Mouse (Mus musculus): Measurements from ENCODE around the gene Eif2ak4.

The Eif2ak4 gene

GRCm38 (mm10) chr2:118388341-118389335 is at the start of gene Eif2ak4:
Gene Eif2ak4, plus strand, starts transcription at chr2:118388618.
- peak; percentile 99 for DNase-seq (ENCODE audit: low read depth)

DNA sequence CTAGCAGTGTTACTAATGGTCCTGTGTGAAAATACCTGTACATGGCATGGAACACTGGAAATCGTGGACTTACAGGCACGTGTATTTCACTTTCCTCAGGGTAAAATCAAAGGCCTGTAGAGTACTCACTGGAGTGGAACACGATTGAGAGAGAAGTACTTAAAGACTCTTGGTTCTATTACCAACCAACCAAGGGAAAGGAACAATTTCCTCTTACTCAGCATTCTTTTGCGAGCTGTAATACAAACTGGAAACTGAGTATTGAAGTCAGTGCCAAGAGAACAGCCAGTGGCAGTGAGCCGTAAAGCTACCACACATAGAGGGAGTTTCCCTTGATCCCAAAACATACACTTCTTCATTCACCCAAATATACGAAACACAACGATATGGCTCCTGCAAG is 47.1 kb upstream of the Eif2ak4 start:
- DNase-seq (ENCODE audit: low read depth), result no peak

DNA sequence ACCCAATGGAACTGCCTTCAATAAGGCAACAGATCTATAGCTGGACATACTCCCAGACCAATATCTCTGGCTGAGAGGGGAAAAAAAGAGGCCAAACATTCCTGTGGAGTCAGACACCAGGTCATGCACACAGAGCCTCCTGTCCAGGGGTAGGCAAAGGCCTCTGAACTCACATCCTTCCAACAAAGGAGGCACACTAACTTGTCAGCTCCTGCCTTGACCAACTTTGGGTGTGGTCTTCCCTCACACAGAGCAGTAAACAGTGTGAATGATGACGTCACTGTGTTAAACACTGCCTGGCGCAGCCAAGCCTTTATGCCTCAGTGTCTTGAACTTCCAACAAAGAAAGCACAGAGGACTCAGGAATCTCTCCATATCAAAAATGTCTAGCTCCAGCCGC is 44.5 kb upstream of the Eif2ak4 start:
- DNase-seq (ENCODE audit: low read depth), result no peak

DNA sequence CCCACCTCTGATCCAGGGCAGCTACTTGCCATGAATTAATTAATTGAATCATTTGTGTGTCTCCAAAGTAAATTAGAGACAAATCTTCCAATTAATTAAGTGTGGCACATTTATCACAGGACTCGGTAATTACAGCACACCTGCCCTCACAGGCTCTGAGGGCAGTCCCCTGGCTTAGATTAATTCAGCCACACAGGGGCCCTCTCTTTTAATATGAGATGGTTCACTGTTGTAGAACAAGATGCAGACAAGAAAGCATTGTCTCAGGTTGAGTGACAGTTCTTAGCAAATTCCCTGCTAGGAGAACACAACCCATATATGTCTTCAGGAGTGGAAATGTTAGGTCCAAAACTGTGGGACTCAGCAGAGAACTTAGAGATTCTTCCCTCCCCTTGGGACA is 42.9 kb upstream of the Eif2ak4 start:
- DNase-seq (ENCODE audit: low read depth), result no peak

DNA sequence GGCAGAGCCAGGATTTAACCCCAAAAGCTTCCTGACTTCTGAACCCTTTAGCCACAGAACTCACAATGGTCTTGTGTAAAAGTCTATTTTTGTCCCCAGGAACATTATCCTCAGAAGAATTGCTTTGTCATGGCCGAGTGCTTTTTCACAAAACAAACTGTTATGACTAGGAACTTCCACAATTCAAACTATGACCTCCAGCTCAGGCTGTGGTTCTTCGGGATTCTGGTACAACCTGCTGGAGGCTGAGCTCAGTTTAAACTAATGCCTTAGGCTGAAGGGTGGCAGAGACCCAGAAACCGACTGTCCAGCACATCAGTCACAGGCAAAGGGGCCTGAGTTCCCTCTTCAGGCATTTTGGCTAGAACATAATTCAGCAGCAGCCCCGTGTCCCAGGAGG is 34.9 kb upstream of the Eif2ak4 start:
- DNase-seq (ENCODE audit: low read depth), result no peak

GRCm38 (mm10) chr2:118353916-118354403 is 34.5 kb upstream of the Eif2ak4 start:
- DNase-seq (ENCODE audit: low read depth), result no peak

- no peak for DNase-seq (ENCODE audit: low read depth)
Measured at GRCm38 (mm10) chr2:118355138-118355719, 33.2 kb upstream of the Eif2ak4 start.

- DNase-seq (ENCODE audit: low read depth), result no peak
Measured at GRCm38 (mm10) chr2:118371841-118372240, 16.6 kb upstream of the Eif2ak4 start.

DNA sequence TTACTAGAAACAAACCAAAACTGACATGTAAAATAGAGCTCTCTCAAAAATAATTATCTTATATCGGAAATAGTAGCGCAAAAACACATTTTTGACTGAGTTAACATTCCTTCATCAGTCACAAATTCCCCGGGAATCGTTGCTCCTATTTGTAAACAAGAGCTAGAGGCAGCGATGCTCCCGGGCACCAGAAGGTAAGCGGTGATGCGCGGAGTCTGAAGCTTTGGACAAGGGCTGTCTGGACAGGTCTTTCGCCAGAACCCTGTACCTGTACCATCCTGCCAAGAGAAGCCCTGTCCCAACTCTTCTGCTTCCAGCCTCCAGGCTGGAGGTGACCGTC is 15.9 kb upstream of the Eif2ak4 start:
- DNase-seq (ENCODE audit: low read depth), result no peak

DNA sequence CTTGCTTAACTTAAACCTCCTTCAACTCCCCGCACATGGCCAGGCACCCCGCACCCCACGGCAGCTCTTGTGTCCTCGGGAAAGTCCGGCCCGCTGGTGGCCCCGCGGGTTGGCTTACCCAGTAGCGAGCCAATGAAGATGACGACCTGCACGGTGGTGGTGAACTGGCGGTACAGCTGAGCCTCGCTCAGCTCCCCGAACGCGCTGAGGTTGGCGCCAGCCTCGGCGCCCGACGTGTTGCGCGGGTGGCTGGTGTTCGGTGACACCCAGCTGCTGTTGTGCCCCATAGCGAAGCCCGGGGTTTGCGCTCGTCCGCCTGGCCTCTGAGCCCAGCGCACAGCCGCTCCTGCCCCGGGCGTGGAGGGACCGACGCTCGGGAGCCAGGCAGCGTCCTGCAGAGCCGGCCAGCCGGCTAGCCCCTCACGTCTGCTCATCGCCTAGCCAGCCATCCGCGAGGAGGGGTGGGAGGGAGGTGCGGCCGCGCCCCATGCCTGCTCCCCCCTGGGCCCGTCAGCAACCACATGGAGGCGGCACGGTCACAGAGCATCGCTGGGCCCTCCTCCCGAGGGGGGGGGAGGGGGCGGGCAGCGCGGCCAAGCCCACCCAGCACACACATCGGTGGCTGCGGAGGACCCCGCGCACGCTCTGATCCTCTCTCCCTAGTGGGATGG is 15.4 kb upstream of the Eif2ak4 start, which contains the start of gene Gpr176:
TSS of gene Gpr176 (minus strand) at position 519 of the 671 bp plus-strand sequence.
- DNase-seq (ENCODE audit: low read depth), result no peak

GRCm38 (mm10) chr2:118373572-118374279 is 14.7 kb upstream of the Eif2ak4 start:
- DNase-seq (ENCODE audit: low read depth), result no peak

GRCm38 (mm10) chr2:118375522-118375921 is 12.9 kb upstream of the Eif2ak4 start:
- DNase-seq (ENCODE audit: low read depth), result no peak

DNA sequence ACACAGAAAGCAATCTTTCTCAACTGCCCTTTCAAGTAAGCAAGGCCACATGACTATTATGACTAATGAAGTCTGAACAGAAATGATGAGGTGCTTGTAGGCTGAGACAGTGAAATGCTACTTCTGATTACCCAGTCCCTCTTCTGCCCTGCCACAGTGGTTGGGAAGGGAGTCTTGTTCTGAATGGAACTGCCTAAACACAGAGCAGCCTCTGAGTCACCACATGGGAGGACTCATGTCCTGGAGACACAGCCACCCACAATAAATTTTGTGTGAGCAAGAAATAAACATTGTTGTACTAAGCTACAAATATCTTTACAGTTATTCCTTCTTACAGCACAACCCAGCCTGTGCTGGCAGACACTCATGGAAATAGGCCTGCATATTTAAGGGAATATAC is 12.5 kb upstream of the Eif2ak4 start:
- DNase-seq (ENCODE audit: low read depth), result no peak

- no peak for DNase-seq (ENCODE audit: low read depth)
Measured at GRCm38 (mm10) chr2:118379756-118380155, 8.7 kb upstream of the Eif2ak4 start.

DNA sequence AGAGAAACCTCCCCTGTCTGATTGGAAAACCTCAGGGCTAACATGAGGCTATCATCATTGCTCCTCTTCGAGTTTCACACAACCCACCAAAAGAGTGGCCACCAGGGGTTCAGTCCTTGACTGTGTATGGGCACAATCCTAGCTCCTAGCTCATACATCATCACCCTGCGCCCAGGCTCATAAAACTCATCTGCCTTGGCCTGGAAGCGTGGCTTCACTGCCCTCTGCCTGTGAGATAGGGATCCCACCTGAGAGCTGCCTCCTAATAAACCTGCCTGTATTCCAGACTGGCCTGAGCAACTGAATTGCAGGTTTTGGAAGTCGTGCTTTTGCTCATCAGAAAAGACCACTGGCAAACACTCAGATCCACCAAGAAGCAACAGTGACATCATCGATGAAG is 5.0 kb upstream of the Eif2ak4 start:
- DNase-seq (ENCODE audit: low read depth), result no peak

DNA sequence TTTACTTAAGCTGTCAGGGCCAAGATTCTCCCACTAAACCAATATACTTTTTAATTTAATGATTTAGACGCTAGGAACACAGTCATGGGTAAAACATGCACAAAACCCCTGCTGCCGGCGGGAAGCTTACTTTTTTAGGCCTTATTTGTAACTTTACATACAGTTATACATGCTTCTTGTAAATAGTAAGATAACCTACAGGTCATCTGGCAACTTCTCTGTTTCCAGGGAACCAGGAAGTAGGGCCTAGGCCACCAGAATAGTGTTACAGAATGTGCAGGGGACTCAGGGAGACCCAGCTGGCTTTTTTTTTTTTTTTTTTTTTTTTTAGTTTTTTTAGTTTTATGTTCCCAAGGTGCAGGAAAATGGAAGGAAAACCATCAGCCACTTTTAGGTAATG is 1.2 kb downstream of the Eif2ak4 start:
- DNase-seq (ENCODE audit: low read depth), result no peak

GRCm38 (mm10) chr2:118390072-118390471 is 1.7 kb downstream of the Eif2ak4 start:
- DNase-seq (ENCODE audit: low read depth), result no peak

DNA sequence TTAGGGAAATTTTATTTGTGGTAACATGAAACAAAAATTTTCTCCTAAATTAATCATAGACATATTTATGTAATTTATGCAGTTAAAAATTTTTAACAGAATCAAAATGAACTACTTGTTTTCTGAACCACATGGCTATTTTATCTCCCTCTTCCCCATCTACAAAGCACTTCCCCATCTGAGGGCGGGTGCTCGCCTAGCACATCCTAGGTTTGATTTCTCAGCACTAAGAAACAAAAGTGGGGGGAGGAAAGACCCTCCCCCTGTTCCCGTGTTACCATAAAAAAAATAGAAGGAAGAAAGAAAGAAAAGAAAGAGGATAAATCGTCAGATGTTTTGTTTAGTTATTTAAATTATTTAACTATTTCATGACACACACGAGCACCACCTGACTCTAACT is 2.8 kb downstream of the Eif2ak4 start:
- DNase-seq (ENCODE audit: low read depth), result no peak

GRCm38 (mm10) chr2:118399751-118400150 is 11.3 kb downstream of the Eif2ak4 start:
- DNase-seq (ENCODE audit: low read depth), result no peak

DNA sequence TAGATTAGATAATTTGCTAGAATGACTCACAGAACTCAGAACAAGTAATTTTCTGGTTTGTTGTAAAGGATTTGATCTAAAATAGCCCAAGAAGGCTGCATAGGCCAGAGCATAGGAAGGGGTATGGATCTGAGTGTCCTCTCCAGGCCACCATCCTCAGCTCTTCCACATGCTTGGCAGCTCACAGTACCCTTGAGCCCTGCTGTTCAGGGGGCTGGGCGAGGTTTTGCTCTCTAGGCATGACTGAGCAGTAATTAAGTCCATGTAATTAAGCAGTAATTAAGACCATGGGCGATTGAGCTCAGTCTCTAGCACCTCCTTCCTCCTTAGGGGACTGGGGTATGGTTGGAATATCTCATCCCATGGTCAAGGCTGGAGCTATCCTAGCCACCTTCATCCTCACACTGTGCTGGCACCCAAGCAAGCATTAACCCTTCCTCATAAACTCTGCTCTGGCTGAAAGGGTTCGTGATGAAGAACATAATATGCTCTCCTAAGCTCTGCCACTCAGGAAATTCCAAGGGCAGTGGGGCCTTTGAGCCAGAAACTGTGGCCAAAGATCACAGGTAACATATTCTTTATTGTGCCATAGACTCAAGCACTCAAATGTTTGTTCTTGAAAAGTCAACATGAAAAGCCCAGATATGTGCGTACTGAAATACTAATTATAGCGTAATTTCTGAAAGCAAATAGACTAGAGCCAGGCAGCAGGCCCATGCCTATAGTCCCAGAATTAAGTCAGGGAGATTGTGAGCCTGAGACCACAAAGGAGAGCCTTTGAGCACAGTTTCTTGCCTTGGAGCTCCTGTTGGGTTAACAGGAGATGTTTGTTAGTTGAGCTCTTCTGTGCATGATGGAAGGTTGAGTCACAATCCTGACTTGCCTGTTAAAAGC is 13.7 kb downstream of the Eif2ak4 start:
- no peak for DNase-seq (ENCODE audit: low read depth)

- DNase-seq (ENCODE audit: low read depth), result no peak
Measured at GRCm38 (mm10) chr2:118404336-118404735, 15.9 kb downstream of the Eif2ak4 start.
